Mouse (Mus musculus): ENCODE data around the gene Gfod2.

The Gfod2 gene

DNA sequence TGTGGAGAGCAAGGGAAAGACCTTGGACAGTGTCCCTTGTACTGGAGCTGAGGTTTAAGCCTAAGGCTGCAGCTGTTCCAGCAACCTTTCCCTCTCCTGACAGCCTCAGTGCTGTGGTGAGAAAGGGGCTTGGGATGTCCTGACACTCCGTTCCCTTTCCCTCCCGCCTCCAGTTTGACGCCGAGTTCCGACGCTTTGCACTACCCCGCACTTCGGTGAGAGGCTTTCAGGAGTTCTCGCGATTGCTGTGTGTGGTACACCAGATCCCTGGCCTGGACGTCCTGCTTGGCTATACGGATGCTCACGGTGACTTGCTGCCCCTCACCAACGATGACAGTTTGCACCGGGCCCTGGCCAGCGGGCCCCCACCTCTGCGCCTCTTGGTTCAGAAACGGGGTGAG is 56.5 kb downstream of the Gfod2 start:
- DNase-seq = no peak

- peak; percentile 97 for DNase-seq
Observed at GRCm38 (mm10) chr8:105700966-105701824, 57.3 kb downstream of the Gfod2 start, which contains the start of the genes Acd and Pard6a. TSS of gene Acd (minus strand) at chr8:105701102. TSS of gene Pard6a (plus strand) at chr8:105701148.

DNA sequence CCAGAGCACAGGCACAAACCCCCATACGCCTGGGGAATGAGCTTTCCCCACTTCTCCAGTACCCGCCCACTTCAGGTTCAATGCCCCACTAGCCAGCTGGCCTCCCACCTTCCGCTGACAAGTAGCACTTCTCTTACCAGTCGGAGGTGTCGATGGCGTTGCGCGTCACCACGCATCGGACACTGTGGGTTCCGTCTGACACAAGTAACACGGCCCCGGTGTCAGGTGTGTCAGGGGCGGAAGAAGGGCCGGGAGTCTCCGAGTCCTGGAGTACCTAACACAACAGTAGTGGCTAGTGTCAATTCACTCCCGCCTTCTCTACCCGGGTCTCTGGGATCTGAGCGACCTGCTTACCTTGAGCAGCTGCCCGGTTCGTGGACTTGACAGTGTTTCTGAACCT is 57.9 kb downstream of the Gfod2 start:
- DNase-seq = peak; percentile 73

DNA sequence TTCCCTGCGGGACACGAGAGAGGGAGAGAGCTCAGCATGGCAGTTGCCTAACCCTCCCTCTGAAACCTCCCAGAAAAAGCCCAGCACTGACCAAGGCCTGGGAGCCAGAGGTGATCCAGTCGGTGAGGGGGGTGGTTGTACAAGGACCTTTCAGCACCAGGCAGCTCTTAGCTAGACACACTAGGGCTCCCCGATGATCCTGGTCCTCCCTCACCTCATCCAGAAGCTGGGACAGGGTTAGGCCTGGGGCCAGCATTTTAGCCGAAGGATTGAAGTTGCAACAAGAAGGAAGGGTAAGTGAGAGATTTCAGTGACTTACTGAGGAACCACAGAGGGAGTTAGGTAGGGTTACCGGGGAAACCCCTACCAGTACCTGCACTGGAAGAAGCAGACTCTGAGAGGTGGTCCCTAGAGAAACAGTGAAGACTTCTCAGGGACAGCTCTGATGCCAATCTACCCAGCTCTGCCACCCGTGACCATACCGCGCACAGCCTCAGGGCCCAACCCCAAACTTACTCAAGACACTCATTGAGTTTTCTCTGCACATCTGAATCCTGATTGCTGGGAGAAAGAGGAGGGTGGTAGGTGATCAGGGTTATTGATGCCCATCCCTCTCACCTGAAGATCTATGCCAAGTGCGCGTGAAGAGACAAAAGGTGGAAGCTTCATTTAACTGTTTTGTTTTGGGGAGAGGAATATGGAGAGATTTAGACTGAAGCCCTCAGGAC is 58.8 kb downstream of the Gfod2 start:
- DNase-seq = no peak

DNA sequence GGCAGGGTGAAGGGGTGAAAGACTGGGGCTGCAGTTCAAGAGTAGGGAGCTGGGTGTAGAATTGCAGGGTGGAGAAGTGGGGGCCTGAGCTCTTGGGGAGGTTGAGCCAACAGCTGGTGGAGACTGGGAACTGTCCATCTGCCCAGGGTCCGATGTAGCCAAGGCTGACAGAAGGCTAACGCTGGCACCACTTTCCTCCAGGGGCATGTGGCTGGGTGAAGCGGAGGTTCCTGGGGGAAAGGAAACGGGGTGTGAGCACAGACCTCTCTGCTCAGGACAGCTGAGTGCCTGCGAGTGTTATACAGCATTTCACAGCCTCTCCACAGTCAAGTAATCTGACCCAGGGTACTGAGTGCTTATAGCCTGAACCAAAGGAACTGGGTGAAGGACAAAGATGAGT is 59.7 kb downstream of the Gfod2 start:
- no peak for DNase-seq

DNA sequence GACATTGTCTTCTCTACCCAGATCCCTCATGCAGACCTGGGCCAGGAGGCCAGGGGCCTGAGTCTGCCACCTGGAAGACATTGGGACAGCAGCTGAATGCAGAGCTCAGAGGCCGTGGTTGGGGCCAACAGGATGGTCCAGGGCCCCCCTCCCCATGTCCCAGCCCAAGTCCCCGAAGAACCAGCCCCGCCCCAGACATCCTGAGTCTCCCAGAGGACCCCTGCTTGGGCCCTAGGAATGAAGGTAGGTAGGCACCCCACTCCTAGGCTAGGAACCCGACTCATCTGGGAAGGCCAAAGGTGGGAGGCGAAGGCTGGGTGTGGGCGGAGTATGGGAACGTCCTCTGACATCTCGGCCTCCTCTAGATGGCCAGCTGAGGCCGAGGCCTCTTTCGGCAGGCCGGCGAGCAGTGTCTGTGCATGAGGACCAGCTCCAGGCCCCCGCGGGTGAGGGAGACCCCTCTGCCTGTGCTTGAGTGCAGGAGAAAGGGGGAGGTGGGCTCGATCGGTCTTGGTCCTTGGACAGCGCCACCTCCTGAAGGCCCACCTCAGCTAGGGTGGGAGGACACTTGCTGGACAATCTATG is 61.2 kb downstream of the Gfod2 start:
- DNase-seq = no peak

GRCm38 (mm10) chr8:105695080-105695780 is 63.2 kb downstream of the Gfod2 start:
- no peak for DNase-seq

DNA sequence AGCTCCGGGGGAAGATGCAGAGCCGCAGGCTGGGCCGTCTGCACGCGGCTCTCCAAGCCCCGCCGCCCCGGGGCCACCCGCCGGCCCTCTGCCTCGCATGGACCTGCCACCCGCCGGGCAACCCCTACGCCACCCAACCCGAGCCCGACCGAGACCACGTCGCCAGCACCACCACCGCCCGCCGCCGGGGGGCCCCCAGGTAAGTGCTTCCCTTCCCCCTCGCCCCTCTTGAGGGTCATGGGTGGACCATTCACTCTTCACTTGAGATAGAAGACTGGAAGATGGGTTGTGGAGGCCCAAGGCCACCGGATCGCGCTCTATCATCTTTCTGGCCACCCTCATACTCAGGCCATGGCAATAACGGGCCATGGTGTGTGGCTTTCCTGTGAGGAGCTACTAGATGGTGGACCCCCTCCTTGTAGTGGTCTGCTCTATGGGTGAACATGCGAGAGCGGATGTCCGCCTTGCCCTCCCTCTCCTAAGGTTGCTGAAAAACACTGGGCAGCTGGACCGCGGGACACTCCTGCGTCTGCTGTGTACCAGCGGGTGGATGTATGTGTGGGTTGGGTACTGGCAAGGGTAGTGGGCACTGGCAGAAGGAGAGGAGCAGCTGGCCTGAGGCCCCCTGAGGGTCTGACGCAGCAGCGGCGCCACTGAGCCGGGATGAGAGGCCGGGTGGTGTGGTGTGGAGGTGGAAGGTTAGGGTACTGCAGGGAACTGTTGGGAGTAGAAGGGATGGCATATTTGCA is 64.2 kb downstream of the Gfod2 start:
- no peak for DNase-seq

GRCm38 (mm10) chr8:105693648-105694047 is 64.8 kb downstream of the Gfod2 start:
- peak; percentile 59 for DNase-seq

GRCm38 (mm10) chr8:105692449-105693182 is 65.8 kb downstream of the Gfod2 start:
- DNase-seq = no peak

DNA sequence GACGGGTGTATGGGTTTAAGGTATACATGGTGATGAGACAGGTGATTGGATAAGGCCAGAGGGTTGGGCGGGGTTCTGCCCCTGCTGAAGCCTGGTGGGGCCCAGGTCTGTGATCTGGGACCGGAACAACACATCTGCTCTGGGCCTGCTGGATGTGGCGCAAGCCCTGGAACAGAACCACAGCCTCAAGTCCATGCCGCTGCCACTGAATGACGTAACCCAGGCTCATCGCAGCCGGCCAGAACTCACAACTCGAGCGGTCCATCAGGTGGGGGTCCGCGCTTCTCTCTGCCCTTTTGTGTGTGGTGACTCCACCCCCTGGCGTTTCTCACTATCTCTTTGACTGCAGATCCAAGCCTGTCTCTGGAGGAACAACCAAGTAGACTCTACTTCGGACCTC is 67.5 kb downstream of the Gfod2 start:
- DNase-seq = no peak

- no peak for DNase-seq
Observed at GRCm38 (mm10) chr8:105689983-105690360, 68.5 kb downstream of the Gfod2 start.

GRCm38 (mm10) chr8:105689256-105689982 is 69.0 kb downstream of the Gfod2 start:
- DNase-seq = no peak

GRCm38 (mm10) chr8:105688242-105688752 is 70.2 kb downstream of the Gfod2 start:
- no peak for DNase-seq

- DNase-seq = no peak
Observed at GRCm38 (mm10) chr8:105687512-105687911, 71.0 kb downstream of the Gfod2 start.

DNA sequence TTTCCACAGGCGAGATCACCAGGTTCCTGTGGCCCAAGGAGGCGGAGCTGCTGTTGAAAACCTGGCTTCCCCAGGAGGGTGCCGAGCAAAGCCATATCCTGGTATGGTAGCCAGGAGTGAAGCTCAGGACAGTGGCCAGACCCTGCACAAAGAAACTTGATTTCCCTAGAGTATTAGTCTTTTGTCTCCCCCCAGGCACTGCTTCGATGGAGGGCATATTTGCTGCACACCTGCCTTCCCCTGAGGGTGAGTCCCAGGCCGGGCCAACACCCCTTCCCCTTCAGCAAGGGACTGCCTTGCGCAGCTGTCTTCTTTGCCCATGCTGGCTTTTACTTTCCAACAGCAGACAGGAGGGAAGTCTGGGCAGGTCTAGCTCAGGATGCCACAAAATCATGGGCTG is 71.9 kb downstream of the Gfod2 start:
- no peak for DNase-seq

DNA sequence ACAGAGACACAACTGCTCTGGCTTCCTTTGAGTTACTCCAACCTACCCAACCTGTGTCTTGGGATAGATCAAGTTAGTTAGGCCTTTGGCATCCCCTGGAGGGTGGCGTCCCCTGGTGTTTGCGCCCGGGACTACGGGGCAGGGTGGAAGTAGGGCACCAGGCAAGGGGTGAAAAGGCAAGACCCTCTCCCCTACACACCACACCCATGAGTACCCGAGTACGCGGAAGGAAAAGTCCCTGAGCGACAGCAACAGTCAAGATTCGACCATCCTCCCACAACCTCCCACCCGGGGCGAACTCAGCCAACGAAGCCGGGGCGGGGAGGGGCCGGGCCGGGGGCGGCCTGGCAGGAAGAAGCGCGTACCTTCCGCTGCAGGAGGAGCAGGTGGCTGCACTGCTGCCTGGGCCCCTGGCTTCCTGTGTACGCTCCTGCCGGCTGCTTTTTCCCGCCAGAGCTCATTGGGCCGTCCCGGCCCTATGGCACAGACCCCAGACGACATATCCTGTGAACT is 72.6 kb downstream of the Gfod2 start, which contains the start of gene Carmil2:
Gene Carmil2 (plus strand): TSS at position 479 of the 513 bp plus-strand sequence.
- peak; percentile 81 for DNase-seq

DNA sequence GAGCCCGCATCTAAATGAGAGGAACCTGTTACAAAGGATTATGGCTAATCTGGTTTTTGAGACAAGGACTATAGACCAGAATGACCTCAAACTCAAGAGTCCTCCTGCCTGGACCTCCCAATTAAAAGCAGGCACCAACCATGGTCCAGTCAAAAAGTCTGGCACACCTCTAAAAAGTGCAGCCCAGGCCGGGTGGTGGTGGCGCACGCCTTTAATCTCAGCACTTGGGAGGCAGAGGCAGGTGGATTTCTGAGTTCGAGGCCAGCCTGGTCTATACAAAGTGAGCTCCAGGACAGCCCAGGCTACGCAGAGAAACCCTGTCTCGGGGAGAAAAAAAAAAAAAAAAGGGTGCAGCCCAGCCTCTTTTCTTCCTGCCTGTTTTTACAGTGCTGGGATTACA is 73.1 kb downstream of the Gfod2 start:
- DNase-seq = no peak

DNA sequence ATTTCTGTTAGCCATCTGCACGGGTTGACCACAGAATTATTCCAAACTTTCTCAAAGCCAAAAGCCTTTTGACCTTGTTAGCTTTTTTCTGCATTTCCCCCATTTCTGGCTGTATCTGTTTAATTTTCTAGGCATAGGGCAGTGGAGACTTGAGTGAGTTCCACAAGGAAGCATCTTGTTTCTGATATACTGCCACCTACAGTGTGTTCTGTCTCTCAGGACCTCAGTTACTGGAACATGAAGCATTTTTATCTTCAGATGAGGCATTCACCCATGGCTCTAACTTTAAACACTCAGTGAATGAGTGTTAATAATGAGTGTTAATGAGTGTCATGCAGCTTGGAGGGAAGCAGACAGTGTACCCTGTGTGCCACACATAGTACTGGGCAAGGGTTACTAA is 80.6 kb downstream of the Gfod2 start:
- DNase-seq = no peak
